Mouse (Mus musculus) spleen, adult 12 weeks (tissue): Measurements from ENCODE around the gene Slc24a4.

Source experiments
- DNase-seq: peaks from one replicate; pipeline ENCODE4 v3.0.0; 2022; ENCODE audit warnings: low spot score

The Slc24a4 gene

GRCm38 (mm10) chr12:102285318-102285717 is 156.8 kb downstream of the Slc24a4 start:
- DNase-seq = no peak

- DNase-seq = no peak
Measured at GRCm38 (mm10) chr12:102285779-102286178, 157.2 kb downstream of the Slc24a4 start.

GRCm38 (mm10) chr12:102286681-102287414 is 158.3 kb downstream of the Slc24a4 start:
- DNase-seq = no peak

GRCm38 (mm10) chr12:102287904-102288602 is 159.5 kb downstream of the Slc24a4 start:
- no peak for DNase-seq

- DNase-seq = no peak
Measured at GRCm38 (mm10) chr12:102288846-102289245, 160.3 kb downstream of the Slc24a4 start.

- no peak for DNase-seq
Measured at GRCm38 (mm10) chr12:102289568-102289967, 161.0 kb downstream of the Slc24a4 start.

GRCm38 (mm10) chr12:102290662-102291061 is 162.1 kb downstream of the Slc24a4 start:
- no peak for DNase-seq

- DNase-seq = no peak
Measured at GRCm38 (mm10) chr12:102291686-102292085, 163.2 kb downstream of the Slc24a4 start.

- no peak for DNase-seq
Measured at GRCm38 (mm10) chr12:102292501-102293215, 164.1 kb downstream of the Slc24a4 start.

- DNase-seq = no peak
Measured at GRCm38 (mm10) chr12:102294634-102295033, 166.1 kb downstream of the Slc24a4 start.

GRCm38 (mm10) chr12:102295230-102295629 is 166.7 kb downstream of the Slc24a4 start:
- DNase-seq = no peak

- no peak for DNase-seq
Measured at GRCm38 (mm10) chr12:102295662-102296061, 167.1 kb downstream of the Slc24a4 start.

- no peak for DNase-seq
Measured at GRCm38 (mm10) chr12:102296361-102296760, 167.8 kb downstream of the Slc24a4 start.

GRCm38 (mm10) chr12:102296967-102297366 is 168.4 kb downstream of the Slc24a4 start:
- no peak for DNase-seq

- DNase-seq = no peak
Measured at GRCm38 (mm10) chr12:102299209-102299608, 170.7 kb downstream of the Slc24a4 start.

- no peak for DNase-seq
Measured at GRCm38 (mm10) chr12:102301585-102301984, 173.1 kb downstream of the Slc24a4 start.

GRCm38 (mm10) chr12:102302322-102302721 is 173.8 kb downstream of the Slc24a4 start:
- no peak for DNase-seq

GRCm38 (mm10) chr12:102302831-102303351 is 174.4 kb downstream of the Slc24a4 start:
- DNase-seq = no peak

- no peak for DNase-seq
Measured at GRCm38 (mm10) chr12:102303867-102304266, 175.3 kb downstream of the Slc24a4 start.

GRCm38 (mm10) chr12:102305069-102305836 is 176.7 kb downstream of the Slc24a4 start:
- DNase-seq = no peak

GRCm38 (mm10) chr12:102308001-102308456 is 179.5 kb downstream of the Slc24a4 start:
- no peak for DNase-seq
